Mouse (Mus musculus): Measurements from ENCODE around the gene AU041133. TPM values are rescaled to one million over a fixed set of nuclear protein-coding genes. Genes with fewer than 3 reads are reported as not detected.

The AU041133 gene
- 0.17 TPM in 1 of 2 replicates, not detected in the other for polyA plus RNA-seq (2012)

DNA sequence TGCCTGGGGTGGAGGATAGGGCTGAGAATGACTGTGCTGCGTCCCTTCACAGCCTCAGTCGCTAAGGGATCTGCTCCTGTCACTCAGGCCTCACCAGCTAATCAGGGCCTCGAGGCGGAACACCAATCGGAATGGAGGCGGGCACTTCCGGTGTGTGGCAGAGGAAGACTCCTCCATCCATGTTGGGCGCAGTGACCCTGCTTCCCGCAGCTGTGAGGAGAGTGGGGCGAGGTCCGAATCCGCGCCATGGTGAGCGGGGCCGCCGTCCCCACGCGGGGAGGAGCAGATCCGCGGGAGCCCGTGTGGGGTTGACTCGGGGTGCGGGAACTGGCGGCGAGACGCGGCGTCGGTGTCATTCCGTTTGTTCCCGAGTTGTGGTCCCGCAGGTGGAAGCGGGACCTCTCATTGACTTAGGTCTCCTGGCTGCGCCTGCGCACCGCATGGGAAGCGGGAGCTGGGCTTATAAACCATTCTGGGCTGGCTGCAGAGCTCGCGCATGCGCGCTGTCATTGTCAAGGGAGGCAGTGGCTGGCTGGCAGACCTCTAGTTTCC is at the start of gene AU041133:
Gene AU041133 (plus strand): TSS at position 164 of the 552 bp plus-strand sequence.

DNA sequence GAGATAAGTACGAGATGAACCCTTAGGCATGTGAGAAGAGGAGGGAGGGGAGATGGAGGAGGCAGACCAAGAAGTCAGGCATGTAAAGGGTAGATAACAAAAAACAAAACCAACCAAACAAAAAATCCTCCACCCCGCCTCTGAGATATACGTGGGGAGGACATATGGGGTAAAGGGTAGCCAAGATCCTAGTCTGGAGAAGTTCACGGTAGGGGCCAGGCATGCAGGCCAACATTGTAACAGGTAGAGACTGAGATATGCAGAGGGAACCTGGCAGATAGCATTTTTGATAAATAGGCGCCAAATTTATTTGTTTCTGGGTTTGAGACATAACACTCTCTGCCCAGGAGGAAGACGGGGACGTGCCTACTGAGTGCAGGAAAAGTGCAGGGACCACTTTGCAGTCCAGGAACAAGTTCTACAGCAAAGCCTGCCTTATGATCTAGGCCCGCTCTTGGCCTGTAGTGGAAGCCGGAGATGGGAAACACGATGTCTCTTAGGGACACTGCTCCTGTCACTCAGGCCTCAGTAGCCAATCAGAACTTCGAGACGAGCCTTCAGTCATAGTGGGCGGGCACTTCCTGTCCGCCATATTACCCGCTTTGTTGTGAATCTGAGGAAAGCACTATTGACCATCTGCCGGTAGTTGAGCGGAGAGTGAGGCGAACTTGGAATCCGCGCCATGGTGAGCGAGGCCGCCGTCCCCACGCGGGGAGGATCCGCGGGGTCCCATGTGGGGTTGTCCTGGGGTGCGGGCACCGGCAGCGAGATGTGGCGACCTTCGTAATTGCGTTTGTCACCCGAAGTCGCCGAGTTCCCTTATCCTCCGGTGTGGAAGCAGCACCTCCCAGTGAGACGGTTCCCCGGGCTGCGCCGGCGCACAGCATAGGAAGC is 44.8 kb upstream of the AU041133 start, which contains the start of gene BC024063:
Gene BC024063 (plus strand): TSS at position 626 of the 894 bp plus-strand sequence.

Other genes with a start within 250 kb of the AU041133 start
- 0.04 TPM in 1 of 2 replicates, not detected in the other for gene Zfp781, start 197.5 kb upstream of the AU041133 start, polyA plus RNA-seq (2012)
- 0.16 and 0.22 TPM in 2 replicates for gene Zfp873, start 79.9 kb upstream of the AU041133 start, polyA plus RNA-seq (2012)
- 0.03 TPM in 1 of 2 replicates, not detected in the other for gene BC024063, start 44.7 kb upstream of the AU041133 start, polyA plus RNA-seq (2012)
- gene Zfp938, start 113.3 kb downstream of the AU041133 start, polyA plus RNA-seq (2012) = 0.09 and 0.22 TPM in 2 replicates
- 0.02 TPM in 1 of 2 replicates, not detected in the other for gene 4932415D10Rik, start 188.6 kb downstream of the AU041133 start, polyA plus RNA-seq (2012)
- 0.12 and 0.57 TPM in 2 replicates for gene Gm4924, start 226.2 kb downstream of the AU041133 start, polyA plus RNA-seq (2012)